Mouse (Mus musculus) MEL-GATA-1-ER (cell line): ENCODE data around the gene Lmntd1.

Experiments
- DNase-seq: peaks from one replicate; pipeline ENCODE4 v3.0.0-alpha.2; 2012; ENCODE audit warnings: low read depth; ENCODE audit errors: extremely low read depth

The Lmntd1 gene

GRCm38 (mm10) chr6:145614219-145614618 lies at the start of gene Lmntd1:
Gene Lmntd1 (minus strand): TSS chr6:145614319.
- DNase-seq, result no peak

- DNase-seq, result no peak
Observed at GRCm38 (mm10) chr6:145660943-145661342, 46.8 kb upstream of the Lmntd1 start.

GRCm38 (mm10) chr6:145659116-145659515 lies 45.0 kb upstream of the Lmntd1 start:
- DNase-seq, result no peak

- DNase-seq, result no peak
Observed at GRCm38 (mm10) chr6:145656740-145657591, 42.8 kb upstream of the Lmntd1 start.

- no peak for DNase-seq
Observed at GRCm38 (mm10) chr6:145655678-145656077, 41.6 kb upstream of the Lmntd1 start.

GRCm38 (mm10) chr6:145654062-145654836 lies 40.1 kb upstream of the Lmntd1 start:
- no peak for DNase-seq

GRCm38 (mm10) chr6:145653626-145654025 lies 39.5 kb upstream of the Lmntd1 start:
- no peak for DNase-seq

GRCm38 (mm10) chr6:145652986-145653385 lies 38.9 kb upstream of the Lmntd1 start:
- no peak for DNase-seq

- DNase-seq, result no peak
Observed at GRCm38 (mm10) chr6:145651976-145652375, 37.9 kb upstream of the Lmntd1 start.

- no peak for DNase-seq
Observed at GRCm38 (mm10) chr6:145640971-145641506, 26.9 kb upstream of the Lmntd1 start.

- DNase-seq, result no peak
Observed at GRCm38 (mm10) chr6:145638248-145638647, 24.1 kb upstream of the Lmntd1 start.

- no peak for DNase-seq
Observed at GRCm38 (mm10) chr6:145636682-145637081, 22.6 kb upstream of the Lmntd1 start.

GRCm38 (mm10) chr6:145634454-145634853 lies 20.3 kb upstream of the Lmntd1 start:
- no peak for DNase-seq

- DNase-seq, result no peak
Observed at GRCm38 (mm10) chr6:145630269-145630668, 16.1 kb upstream of the Lmntd1 start.

- DNase-seq, result no peak
Observed at GRCm38 (mm10) chr6:145623141-145623540, 9.0 kb upstream of the Lmntd1 start.

GRCm38 (mm10) chr6:145616402-145617229 lies 2.5 kb upstream of the Lmntd1 start:
- DNase-seq, result no peak

- no peak for DNase-seq
Observed at GRCm38 (mm10) chr6:145615666-145616210, 1.6 kb upstream of the Lmntd1 start, which contains the start of gene Tuba3b. Gene Tuba3b (plus strand): TSS chr6:145615757.

- DNase-seq, result no peak
Observed at GRCm38 (mm10) chr6:145612611-145613010, 1.5 kb downstream of the Lmntd1 start.

GRCm38 (mm10) chr6:145610901-145611300 lies 3.2 kb downstream of the Lmntd1 start:
- no peak for DNase-seq

GRCm38 (mm10) chr6:145608693-145609092 lies 5.4 kb downstream of the Lmntd1 start:
- no peak for DNase-seq

GRCm38 (mm10) chr6:145607746-145608145 lies 6.4 kb downstream of the Lmntd1 start:
- DNase-seq, result no peak
